Mouse (Mus musculus) c-Kit-negative CD71-positive TER-119-positive erythroid progenitor cells, embryonic 14.5 days (primary cell): ENCODE results near the gene Zfp444.
"Not testable (repeated sequence)": the region's sequence is repeated elsewhere in the genome, so short reads cannot be mapped to it uniquely, and the experiment has no call there.

Experiments used
- DNase-seq: peaks from one replicate; pipeline ENCODE4 v3.0.0-alpha.2; 2013; ENCODE audit warnings: low read depth, low spot score

The Zfp444 gene

GRCm38 (mm10) chr7:6214691-6215090, 42.7 kb downstream of the Zfp444 start:
- not testable (repeated sequence) for DNase-seq

- no peak for DNase-seq
These were observed 48.1 kb downstream of the Zfp444 start for GRCm38 (mm10) chr7:6220147-6220546.

DNA sequence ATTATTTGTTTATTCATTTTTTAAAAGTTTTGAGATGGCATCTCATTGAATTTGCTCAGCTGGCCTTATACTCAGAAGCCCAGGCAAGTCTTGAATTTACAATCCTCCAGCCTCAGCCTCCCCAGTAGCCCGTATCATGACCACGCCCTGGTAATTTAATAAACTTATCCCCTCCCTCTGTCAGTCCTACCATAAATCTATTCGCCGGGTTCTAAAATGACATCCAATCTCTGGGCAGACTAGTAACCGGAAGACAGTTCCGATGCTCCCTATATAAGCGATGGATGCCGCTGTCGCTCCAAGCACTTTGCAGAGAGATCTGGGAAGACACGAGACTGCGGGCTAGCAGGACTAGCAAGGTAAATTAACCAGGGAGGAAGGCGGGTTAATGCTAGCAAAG, 50.0 kb downstream of the Zfp444 start, which contains the start of gene Zscan5b:
Gene Zscan5b (plus strand): TSS at position 301 of the 400 bp plus-strand sequence.
- DNase-seq: no peak

GRCm38 (mm10) chr7:6228491-6228890, 56.5 kb downstream of the Zfp444 start:
- not testable (repeated sequence) for DNase-seq

- no peak for DNase-seq
These were observed 67.8 kb downstream of the Zfp444 start for GRCm38 (mm10) chr7:6239787-6240186.

GRCm38 (mm10) chr7:6240841-6241425, 68.9 kb downstream of the Zfp444 start:
- DNase-seq: peak; percentile 24
